Mouse (Mus musculus): ENCODE results near the gene Tmem52.
"Not testable (repeated sequence)": the region's sequence is repeated elsewhere in the genome, so short reads cannot be mapped to it uniquely, and the experiment has no call there.

The Tmem52 gene

DNA sequence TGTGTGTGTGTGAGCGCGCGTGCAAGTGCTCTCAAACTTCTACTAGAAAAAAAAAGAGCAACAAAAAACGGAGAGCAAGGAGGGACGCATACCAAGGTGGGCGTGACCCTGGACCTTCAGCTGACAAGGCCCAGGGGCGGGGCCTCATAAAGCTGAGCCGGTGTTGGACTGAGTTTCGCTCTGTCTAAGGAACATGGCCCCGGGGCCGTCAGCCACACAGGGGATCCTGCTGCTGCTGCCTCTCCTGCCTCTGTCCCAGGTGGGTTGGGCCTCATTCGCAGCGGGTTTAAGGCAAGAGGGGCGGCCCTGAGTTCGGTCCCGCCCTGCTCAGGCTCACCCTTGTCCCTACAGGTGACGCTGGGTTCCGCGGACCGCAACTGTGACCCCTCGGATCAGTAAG, at the start of gene Tmem52:
Tmem52 (plus strand) TSS at position 163 of the 400 bp plus-strand sequence.
- peak in 1 of 2 experiments; percentile 66 for DNase-seq (ENCODE audit: low spot score in 2 of 2)

DNA sequence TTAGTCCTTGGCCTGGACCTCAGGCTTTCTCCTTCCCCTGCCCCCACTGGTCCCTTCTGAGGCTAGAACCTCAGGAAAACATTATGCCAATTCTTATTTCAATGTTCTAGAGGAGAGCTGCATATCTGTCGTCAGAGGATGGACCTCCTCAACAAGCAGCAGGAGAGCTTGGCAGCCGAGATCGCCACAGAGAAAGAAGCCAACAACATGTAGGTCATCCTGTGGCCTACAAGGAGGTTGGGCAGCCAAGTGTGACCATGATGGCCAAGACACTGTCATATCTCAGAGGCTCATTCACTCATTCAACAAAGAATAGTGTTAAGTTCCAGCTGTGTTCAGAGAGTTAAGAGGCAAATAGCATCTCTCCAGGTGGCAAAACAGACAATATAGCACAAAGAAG, 48.8 kb upstream of the Tmem52 start:
- DNase-seq (ENCODE audit: low spot score in 2 of 2) = no peak

DNA sequence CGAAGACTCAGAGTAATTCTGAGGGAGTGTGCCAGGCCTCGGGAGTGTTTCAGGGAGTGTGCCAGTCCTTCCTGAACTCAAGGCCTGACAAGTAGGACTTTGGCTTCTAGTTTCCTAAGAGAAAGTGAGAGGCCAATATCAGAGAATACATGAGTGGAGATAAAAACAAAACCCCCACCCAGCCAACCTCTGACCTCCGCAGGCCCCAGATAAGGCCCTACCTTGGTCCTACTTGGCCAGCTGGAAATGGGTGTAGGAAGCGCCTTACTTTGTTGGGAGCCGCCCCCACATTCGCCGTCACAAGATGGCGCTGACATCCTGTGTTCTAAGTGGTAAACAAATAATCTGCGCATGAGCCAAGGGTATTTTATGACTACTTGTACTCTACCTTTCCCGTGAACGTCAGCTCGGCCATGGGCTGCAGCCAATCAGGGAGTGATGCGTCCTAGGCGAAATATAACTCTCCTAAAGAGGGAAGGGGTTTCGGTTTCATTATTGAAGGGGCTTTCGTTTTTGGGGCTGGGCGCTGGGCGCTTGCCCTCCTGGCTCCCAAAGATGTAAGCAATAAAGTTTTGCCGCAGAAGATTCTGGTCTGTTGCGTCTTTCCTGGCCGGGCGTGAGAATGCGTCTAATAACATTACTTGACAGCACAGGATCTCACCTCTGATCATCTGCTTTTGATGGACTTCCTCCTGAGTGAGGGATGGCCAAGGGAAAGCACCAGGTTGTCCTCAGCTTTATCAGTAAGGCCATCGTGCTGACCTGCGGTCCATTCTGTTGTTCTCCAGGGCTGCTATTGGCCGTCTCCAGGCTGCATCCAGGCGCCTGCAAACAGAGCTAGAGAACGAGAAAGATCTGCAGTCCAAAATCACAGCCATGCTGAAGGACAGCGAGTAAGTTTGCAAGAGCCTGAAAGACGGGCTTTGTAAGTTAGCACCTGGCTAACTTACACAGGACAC, 47.2 kb upstream of the Tmem52 start:
- DNase-seq (ENCODE audit: low spot score in 2 of 2) = not testable (repeated sequence)

DNA sequence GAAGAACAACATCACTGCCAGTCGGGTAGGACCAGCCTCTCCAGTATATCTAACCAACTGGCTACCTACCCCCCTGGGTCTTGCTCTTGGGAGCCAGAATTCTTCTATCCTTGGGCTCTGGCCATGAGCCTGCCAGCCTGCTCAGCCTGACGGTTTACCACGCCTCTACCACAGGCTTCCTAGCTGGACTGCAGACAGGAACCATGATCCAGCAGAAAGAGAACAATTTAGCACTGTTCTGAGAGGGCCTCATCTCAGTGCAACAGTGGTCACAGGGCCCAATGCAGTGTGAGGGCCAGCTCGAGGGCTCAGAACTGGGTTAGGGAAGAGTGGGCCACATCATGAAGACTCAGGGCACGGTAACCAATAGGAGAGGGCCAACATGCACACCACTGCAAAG, 44.9 kb upstream of the Tmem52 start:
- no peak for DNase-seq (ENCODE audit: low spot score in 2 of 2)

DNA sequence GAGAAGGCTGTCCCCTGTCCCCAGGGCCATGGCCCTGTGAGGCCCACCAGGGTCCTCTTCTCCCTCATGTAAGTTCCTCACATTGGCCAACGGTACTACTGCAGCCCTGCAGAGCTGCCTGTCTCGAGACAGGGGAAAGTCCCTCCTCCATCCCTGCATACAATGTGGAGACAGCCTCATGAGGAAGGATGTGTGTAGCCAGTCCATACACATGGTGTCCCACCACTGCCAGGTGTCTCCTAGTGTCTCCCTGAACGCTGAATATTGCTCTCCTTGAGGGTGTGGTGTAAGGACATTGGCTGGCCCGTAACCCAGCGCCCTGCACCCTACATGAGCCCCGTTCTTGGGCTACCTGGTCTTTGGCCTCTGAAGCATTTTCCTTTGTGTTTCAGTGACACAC, 42.6 kb upstream of the Tmem52 start:
- DNase-seq (ENCODE audit: low spot score in 2 of 2) = no peak

DNA sequence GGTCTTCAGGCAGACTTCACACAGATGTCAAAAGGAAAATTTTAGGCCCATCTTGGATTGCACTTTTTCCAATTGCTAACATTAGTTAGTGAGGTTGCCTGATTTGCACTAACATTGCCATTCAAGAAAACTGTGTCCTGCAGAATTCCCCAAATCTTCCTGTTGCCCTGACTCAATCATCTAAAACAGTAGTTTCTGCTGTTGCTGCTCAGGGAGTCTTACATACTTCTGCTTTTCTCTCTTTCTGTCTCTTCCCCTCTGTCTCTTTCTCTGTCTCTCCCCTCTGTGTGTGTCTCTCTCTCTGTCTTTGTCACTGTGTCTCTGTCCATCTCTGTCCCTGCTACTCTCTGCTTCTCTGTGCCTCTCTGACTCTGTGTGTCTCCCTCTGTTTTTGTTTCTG, 40.5 kb upstream of the Tmem52 start:
- DNase-seq (ENCODE audit: low spot score in 2 of 2) = no peak

DNA sequence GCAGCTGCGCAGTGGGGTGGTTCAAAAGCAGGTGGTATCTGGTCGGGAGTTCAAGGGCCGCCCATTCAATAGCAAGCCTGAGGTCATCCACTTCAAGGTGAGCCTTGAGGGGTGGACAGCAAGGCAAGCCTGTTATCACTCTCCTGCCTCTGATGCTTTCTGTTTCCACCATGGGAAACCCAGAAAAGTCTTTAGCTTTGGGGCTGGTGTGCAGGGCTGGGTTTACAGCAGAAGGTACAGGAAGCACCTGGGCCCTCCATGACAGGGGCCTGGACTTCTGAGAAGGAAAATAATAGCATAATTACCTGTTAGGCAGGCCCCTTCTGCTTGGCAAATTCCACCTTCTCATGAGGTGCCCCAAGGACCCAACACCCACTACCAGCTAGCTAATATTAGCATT, 39.7 kb upstream of the Tmem52 start:
- DNase-seq (ENCODE audit: low spot score in 2 of 2) = no peak

DNA sequence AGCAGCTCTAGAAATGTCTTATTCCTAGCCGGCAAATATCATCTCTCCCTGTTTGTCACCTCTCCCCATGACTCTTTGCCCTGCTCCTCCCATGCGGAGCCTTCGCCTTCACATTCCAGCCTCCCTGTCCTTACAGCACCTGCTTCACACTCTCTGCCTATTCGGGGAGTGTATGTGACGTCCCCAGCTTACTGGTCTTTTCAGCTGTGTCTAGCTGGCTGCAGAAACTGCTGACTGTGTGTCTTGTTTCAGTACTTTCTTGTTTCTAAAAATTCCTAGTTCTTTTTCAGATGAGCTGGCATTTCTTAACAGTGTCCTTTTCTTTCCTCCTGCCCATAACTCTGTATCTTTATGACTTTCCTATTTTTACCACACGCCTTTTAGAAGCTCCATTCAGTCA, 36.6 kb upstream of the Tmem52 start:
- no peak for DNase-seq (ENCODE audit: low spot score in 2 of 2)

DNA sequence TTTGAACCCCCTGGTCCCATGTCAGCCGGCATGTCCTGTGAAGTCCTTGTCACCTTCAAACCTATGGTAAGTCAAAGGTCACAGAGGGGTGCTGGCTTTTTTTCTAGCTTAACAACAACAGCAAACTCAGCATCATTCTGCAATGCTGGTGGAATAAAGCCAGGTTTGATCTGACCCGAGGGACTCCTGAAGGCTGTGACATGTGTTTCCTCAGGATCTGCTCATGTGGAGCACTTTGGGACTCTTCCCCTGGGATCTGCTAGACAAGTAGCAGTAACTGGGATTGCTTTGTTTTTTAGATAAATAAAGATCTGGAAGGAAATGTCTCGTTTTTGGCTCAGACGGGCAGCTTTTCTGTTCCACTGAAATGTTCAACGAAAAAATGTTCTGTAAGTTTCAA, 34.9 kb upstream of the Tmem52 start:
- DNase-seq (ENCODE audit: low spot score in 2 of 2) = no peak

DNA sequence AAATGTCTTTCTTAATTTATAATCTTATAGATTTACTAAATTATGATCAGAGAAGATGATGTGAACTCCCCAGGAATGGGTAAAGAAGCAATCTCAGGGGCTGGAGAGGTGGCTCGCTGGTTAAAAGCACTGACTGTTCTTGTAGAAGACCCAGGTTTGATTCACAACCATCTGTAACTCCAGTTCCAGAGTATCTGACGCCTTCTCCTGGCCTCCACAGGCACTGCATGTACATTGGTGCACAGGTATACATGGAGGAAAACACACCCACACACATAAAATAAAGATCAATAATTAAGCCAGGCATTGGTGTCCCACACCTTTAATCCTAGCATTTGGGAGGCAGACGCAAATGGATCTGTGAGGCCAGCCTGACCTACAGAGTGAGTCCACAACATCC, 26.1 kb upstream of the Tmem52 start:
- DNase-seq (ENCODE audit: low spot score in 2 of 2) = no peak

DNA sequence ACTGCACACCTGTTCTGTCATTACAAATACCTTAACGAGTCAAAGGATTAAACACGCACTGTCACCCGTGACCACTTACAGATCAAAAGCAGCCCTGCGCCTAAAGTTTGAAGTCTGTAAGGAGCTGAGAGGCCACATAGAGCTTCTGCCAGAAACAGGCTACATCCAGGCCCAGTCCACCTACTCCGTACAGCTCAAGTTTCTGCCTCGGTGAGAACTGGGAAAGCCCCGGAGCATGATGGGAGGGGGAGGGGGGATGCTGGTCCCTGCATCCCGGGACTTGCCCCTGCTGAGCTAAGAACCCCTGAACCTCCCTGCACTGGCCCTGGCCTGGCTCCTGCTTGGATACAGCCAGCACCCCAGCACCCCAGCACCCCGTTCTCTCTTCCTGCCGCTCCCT, 17.3 kb upstream of the Tmem52 start:
- no peak for DNase-seq (ENCODE audit: low spot score in 2 of 2)

DNA sequence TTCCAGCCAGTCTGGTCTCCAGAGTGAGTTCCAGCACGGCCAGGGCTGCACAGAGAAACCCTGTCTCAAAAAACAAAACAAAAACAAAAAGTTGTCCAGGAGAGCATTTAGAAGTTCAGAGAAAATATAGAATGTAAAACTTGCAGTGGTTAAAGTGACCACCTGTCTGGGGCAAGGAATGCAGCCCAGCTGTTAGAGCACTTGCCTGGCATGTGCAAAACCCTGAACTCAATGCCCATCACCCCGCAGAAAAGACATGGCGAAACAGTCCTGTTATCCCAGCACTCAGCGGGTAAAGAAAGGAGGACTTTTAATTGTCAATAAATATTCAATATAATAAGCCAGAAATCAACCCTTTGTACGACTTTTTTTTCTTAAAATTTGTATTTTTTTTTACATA, 10.3 kb upstream of the Tmem52 start:
- DNase-seq (ENCODE audit: low spot score in 2 of 2) = no peak

DNA sequence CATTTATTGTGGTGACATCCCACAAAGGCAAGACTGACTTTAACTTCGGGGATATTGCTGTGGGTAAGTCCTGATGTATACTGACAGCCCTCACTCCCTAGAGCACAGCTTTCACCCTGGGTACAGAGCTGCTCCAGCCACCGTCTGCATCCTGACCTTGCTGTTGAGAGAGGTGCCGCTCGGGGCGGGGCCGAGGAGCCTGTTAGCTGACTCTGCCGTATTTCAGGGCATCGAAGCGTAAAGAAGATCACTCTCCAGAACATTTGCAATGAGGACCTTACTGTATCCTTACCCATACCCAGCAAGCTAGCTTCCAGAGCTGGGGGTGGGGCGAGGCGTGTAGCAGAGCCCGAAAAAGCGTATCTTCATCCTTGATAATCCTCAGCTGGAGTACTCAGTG, 5.9 kb upstream of the Tmem52 start:
- no peak for DNase-seq (ENCODE audit: low spot score in 2 of 2)

DNA sequence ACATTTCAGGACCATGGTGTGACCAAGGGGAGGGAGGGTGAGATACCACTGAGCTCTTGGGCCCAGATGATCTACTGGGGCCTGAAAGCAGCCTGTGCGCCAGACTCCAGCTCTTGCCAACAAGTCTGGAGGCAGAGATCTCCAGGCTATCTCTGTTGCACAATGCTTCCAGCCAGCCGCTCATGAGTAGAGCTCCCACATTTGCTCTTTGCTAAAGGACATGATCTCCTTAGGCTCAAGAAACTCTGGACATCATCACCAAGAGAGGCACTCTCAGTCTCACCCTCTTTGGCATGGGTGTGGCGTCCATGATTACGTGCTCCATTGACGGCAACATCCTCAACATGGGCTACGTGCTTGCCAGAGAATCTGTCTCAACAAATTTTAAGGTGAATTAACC, 5.3 kb upstream of the Tmem52 start:
- no peak for DNase-seq (ENCODE audit: low spot score in 2 of 2)

DNA sequence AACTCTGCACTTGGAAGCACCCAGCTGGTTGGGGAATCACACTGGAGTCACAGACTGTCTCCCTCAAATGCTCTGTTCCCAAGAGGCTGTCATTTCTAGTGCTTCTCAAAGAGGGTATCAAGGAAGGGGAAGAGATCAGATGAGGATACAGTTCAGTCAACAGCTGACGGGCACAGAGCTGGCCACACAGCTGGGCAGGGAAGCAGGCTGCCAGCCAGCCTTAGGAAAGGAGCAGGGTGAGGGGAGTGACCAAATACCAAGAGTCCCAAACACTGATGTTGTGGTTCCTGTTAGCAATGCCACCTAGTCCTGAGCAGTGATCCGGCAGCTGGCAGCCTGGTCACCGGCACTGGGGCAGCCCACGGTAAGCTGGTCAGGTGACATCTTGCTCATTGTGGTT, 4.9 kb upstream of the Tmem52 start:
- no peak for DNase-seq (ENCODE audit: low spot score in 2 of 2)

DNA sequence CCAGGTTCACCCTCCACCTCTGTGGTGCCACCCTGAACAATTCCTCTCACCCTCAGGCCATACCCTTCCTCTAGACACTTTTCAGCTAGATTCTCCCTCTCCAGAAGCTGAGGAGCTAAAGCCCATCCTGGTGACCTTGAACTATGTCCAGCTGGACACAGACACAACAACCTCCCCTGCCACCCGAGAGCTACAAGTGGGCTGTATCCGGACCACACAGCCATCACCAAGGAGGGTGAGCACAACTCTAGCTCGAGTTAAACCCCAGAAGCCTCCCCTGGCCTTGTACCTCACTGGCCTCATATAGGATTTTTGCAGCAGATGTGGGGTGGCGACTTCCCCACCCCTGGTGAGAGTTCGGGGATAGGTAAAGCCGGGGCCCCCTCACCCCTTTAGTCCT, 3.3 kb upstream of the Tmem52 start:
- DNase-seq (ENCODE audit: low spot score in 2 of 2) = peak in 1 of 2 experiments; percentile 54

DNA sequence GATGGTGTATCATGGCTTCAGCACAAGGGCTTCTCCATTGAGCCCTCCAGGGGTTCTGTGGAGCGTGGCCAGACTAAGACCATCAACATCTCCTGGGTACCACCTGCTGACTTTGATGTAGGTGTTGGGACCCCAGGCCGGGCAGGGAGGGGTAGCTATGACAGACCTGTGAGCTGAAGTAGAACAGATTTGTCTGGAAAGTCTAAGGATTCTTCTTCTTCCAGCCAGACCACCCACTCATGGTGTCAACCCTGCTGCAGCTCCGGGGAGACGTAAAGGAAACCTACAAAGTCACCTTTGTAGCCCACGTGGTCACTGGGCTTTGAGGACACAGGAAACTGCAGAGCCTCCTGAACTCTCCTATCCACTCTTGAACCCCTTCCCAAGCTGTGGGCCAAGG, 2.8 kb upstream of the Tmem52 start:
- DNase-seq (ENCODE audit: low spot score in 2 of 2) = peak in 1 of 2 experiments; percentile 54

DNA sequence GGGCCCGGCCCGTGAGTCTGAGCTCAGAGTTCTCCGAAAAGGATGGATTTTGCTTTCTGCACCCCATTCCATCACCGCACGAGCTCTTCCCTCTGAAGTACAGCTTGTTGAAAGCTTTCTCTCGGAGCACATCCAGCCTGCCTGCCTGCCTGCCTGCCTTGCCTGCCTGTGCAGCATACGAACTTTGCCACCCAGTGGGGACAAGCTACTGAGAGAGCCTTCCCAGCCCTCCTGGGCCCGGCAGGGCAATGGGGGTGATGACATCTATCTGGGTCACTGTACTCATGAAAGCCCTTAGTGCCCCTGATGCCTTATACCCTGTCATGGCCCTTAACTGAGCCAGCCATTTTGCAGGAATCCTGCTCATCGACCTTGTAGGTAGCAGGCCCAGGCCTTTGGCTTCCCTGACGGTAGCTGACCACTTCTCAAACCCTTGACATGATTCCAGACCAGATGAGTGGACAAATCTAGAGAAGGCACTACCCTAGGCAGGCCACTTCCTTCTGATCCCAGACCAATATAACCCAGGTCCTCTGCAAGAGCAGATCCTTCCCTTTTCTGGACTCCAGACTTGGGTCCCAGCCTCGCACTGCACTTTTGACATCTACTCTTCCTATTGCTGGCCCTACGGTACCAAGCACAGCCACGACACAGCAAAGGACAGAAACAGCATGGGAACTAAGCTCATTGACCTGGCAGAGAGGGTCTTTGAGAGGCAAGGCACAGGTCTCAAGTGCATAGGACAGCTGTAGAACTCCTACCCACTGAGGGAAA, 1.5 kb upstream of the Tmem52 start:
- DNase-seq (ENCODE audit: low spot score in 2 of 2) = no peak

DNA sequence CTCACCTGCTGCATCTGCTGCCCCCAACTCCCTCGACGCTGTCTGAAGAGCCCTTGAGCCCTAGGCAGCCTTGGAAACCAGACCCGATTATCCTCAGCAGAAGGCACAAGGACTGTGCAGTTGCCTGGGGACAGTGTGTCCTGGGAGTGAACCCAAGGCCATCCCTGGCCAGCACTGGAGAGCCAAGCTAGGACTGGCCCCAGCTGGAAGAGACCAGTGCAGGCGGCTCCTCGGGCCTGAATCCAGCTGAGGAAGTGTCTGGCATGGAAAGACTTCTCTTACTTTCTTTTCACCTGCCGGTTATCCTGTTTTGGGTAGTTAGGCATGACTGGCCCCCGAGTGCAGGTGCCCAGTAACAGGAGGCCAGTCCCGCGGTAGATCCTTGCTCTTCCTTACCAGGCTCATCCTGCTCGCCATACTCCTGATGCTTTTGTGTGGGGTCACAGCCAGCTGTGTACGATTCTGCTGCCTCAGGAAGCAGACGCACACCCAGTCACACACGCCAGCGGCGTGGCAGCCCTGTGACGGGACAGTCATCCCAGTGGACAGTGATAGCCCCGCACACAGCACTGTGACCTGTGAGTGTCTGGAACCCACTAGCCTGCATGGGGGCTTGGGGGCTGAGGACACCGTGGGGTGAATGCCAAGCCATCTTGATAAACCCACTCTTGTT, 812 bp downstream of the Tmem52 start:
- no peak for DNase-seq (ENCODE audit: low spot score in 2 of 2)

DNA sequence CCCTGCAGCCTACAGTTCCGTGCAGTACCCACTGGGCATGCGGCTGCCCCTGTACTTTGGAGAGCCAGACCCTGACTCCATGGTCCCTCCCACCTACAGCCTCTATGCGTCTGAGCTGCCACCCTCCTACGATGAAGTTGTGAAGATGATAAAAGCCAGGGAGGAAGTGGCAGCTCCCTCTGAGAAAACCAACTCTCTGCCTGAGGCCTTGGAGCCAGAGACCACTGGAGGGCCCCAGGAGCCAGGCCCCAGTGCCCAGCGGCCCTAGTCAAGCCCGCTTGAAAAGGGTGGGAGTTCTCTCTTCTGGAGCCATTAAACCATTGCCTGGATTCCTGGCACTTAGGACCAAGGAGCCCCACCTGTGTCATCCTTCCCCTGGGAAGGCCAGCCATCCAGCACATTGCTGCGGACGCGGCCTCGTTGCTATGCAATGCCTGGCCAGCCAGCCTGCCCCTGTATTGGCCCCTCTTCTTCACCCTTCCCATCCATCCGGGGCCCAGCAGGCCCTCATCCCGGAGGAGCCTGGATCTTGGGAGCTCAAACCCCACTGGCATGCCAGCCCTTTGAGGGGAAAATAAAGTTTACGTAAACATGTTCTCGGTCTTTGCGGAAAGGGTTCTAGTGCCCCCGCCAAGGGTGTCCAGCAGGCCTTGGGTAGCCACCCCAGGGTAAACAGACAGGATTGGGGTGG, 1.5 kb downstream of the Tmem52 start:
- DNase-seq (ENCODE audit: low spot score in 2 of 2) = peak in 1 of 2 experiments; percentile 57

DNA sequence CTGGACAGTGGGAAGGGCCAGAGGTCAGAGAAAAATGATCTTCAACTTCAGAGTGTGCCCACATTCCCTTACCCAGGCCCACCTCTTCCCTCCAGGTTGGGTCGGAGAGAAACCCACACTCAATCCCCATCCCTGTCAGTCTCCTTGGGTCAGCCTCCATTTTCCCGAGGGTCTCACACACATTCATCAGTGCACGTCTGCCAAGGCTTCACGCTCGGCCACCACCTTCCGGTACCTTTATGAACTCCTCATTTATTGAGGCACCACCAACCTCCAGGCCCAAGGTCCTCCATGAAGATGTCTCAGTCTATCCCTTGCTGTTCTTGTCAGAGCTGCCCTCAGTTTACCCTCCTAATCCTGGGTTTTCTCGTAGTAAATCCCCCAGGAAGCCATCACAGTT, 2.1 kb downstream of the Tmem52 start:
- peak in 1 of 2 experiments; percentile 52 for DNase-seq (ENCODE audit: low spot score in 2 of 2)

DNA sequence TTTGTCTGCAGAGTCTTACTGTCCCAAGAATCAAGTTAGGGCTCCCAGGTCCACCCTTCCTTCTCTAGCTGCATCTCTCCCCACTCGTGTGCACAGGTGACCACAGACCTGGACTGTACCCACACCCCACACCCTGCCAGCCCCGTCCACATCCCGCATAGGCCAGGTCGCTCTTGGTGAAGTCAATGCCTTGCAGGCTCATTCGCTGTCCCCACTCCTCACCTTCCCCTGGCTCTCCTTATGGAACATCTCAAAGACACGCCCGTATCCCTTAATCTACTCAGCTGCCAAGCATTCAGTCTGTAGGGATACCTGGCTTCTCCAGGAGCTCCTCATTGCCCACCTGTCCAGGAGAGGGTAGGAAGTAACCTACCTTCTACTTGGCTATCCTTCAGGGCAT, 2.5 kb downstream of the Tmem52 start:
- DNase-seq (ENCODE audit: low spot score in 2 of 2) = peak in 1 of 2 experiments; percentile 56
